Mouse (Mus musculus) spleen, adult 2 months (tissue): ENCODE data around the gene Chst15.

Experiments used
- CTCF ChIP-seq: fragments of 200-500 bp; IDR thresholded peaks from 2 replicates; pipeline ENCODE4 v1.5.1; 2011; ENCODE audit warnings: mild to moderate bottlenecking, inconsistent platforms; ENCODE audit not compliant: insufficient read depth, insufficient read length, insufficient replicate concordance; ENCODE audit errors: extremely low read depth
- POLR2A ChIP-seq: fragments of 200-500 bp; IDR thresholded peaks from 2 replicates; pipeline ENCODE4 v1.6.1; 2011; ENCODE audit warnings: low read depth, low read length, inconsistent platforms

- no peak for TF ChIP-seq CTCF
- peak; percentile 42; the same call in 1 of the 2 replicates for TF ChIP-seq POLR2A
Measured at GRCm38 (mm10) chr7:132323430-132323829, 6.4 kb upstream of the Chst15 start.
